Mouse (Mus musculus) embryonic facial prominence, embryonic 11.5 days (tissue): ENCODE measurements around the gene Yipf6. TPM values are rescaled to one million over a fixed set of nuclear protein-coding genes. Genes with fewer than 3 reads are reported as not detected.

Source experiments
- polyA plus RNA-seq: library from polyadenylated mRNA; unstranded; fragments of >200 nt; fragmentation: Nextera tagmentation; extraction: Ambion mirVana; gene quantifications from 2 replicates; pipeline ENCODE4 v1.2.1, GENCODE M21; 2014

Yipf6 gene
- polyA plus RNA-seq, 1 experiment from 2014 or later, result 16.6 TPM

Other genes with a start within 250 kb of the Yipf6 start
- gene Ophn1, start 45.3 kb upstream of the Yipf6 start, polyA plus RNA-seq, result 10.8 and 15.3 TPM in 2 replicates
- gene Stard8, start 66.9 kb downstream of the Yipf6 start, polyA plus RNA-seq, result 5.0 and 6.5 TPM in 2 replicates
- 26.0 and 31.6 TPM in 2 replicates for gene Efnb1, start 199.8 kb downstream of the Yipf6 start, polyA plus RNA-seq